Mouse (Mus musculus) MEL (cell line): ENCODE measurements around the gene Zfp319.

Experiments used
- CTCF ChIP-seq, 3 experiments: IDR thresholded peaks in 2 of 3; conservative IDR thresholded peaks in 1 of 3; 2 replicates each; pipeline ENCODE4 v1.5.1; 2011 to 2012; ENCODE audit warnings: low read length in 3 of 3, low read depth in 2 of 3, mild to moderate bottlenecking in 2 of 3, improper control_type of control experiment in 1 of 3, inconsistent platforms in 1 of 3, mixed read lengths in 1 of 3, moderate library complexity in 1 of 3; ENCODE audit not compliant: control insufficient read depth in 1 of 3, insufficient read depth in 1 of 3, poor library complexity in 1 of 3, severe bottlenecking in 1 of 3
- E2F4 ChIP-seq: IDR thresholded peaks from 2 replicates; pipeline ENCODE4 v1.6.1; 2011; ENCODE audit warnings: low read depth, low read length, improper control_type of control experiment, borderline replicate concordance
- ETS1 ChIP-seq: IDR thresholded peaks from 2 replicates; pipeline ENCODE4 v1.6.1; 2012; ENCODE audit warnings: low read depth, mild to moderate bottlenecking, inconsistent platforms, low read length, improper control_type of control experiment, moderate library complexity
- GABPA ChIP-seq: IDR thresholded peaks from 2 replicates; pipeline ENCODE4 v1.6.1; 2012; ENCODE audit warnings: low read depth, mild to moderate bottlenecking, inconsistent platforms, low read length, improper control_type of control experiment, moderate library complexity
- GATA1 ChIP-seq: IDR thresholded peaks from 2 replicates; pipeline ENCODE4 v1.6.1; 2011; ENCODE audit warnings: low read depth, low read length, improper control_type of control experiment
- KAT2A ChIP-seq: conservative IDR thresholded peaks from 2 replicates; pipeline ENCODE4 v1.6.1; 2012; ENCODE audit warnings: low read depth, low read length, improper control_type of control experiment, inconsistent platforms
- MAX ChIP-seq: IDR thresholded peaks from 2 replicates; pipeline ENCODE4 v1.6.1; 2011; ENCODE audit warnings: low read length, improper control_type of control experiment
- POLR2A ChIP-seq, 2 experiments: IDR thresholded peaks; 2 replicates each; pipeline ENCODE4 v1.6.1; 2011 to 2012; ENCODE audit warnings: low read length in 2 of 2, mild to moderate bottlenecking in 2 of 2, control low read depth in 1 of 2, improper control_type of control experiment in 1 of 2, low read depth in 1 of 2, moderate library complexity in 1 of 2; ENCODE audit not compliant: control insufficient read depth in 1 of 2, insufficient read depth in 1 of 2, poor library complexity in 1 of 2
- POLR2AphosphoS2 ChIP-seq: IDR thresholded peaks from 2 replicates; pipeline ENCODE4 v1.6.1; 2011; ENCODE audit warnings: low read length, improper control_type of control experiment
- SIN3A ChIP-seq: IDR thresholded peaks from 2 replicates; pipeline ENCODE4 v1.6.1; 2012; ENCODE audit warnings: low read length, improper control_type of control experiment, inconsistent platforms
- TAL1 ChIP-seq: IDR thresholded peaks from 2 replicates; pipeline ENCODE4 v1.6.1; 2012; ENCODE audit warnings: mild to moderate bottlenecking, inconsistent platforms, low read length, moderate library complexity, mixed read lengths
- USF1 ChIP-seq: IDR thresholded peaks from 2 replicates; pipeline ENCODE4 v1.6.1; 2014; ENCODE audit warnings: low read depth, mild to moderate bottlenecking, inconsistent platforms, low read length, improper control_type of control experiment, moderate library complexity
- ZKSCAN1 ChIP-seq: IDR thresholded peaks from 2 replicates; pipeline ENCODE4 v1.6.1; 2012; ENCODE audit warnings: low read depth, mild to moderate bottlenecking, inconsistent platforms, low read length, improper control_type of control experiment, moderate library complexity

DNA sequence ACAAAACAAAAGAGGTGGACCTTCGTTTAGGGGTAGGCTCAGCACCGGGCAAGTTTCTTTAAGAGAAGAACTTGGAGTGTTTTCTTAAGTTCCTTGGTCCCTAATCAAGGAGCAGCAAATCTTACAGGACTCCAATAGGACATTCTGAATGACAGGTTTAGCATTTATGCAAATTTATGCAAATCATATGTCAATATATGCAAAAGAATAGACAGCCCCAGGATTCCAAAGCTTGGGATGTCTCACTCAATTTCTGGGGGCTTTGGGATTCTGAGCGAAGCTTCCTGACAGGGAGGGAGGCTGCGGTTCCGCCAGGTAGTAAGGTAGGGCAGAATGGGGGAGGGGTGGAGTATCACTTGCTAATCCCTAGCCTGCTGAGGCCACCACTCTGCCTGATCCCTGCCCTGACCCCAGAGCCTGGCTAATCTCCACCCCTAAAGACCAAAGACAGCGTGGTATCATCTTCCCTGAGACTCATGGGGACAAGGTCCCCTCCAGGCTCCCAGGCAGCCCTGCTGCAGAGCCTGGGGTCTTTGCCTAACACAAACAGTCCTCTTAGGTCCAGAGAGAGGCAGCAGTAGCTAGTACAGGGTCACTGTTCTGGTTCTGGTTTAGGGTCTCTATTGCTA lies 21.3 kb downstream of the Zfp319 start, which contains the start of gene Tepp:
- TF ChIP-seq GABPA (no peak), POLR2A (IDR thresholded peaks at IDR 0.05; ENCODE audit: control insufficient read depth in 1 of 2, insufficient read depth in 1 of 2, low read depth in 1 of 2, low read length in 2 of 2, poor library complexity in 1 of 2) (no peak), MAX (no peak), USF1 (no peak), CTCF (IDR thresholded peaks at IDR 0.05 in 2 of 3, conservative IDR thresholded peaks at IDR 0.05 in 1 of 3; ENCODE audit: control insufficient read depth in 1 of 3, insufficient read depth in 1 of 3, low read depth in 2 of 3, low read length in 3 of 3, poor library complexity in 1 of 3, severe bottlenecking in 1 of 3) (no peak), E2F4 (no peak), ETS1 (no peak), GATA1 (no peak), TAL1 (no peak), KAT2A (no peak), SIN3A (no peak), ZKSCAN1 (no peak), POLR2AphosphoS2 (no peak)
